In the genomic region with DNA sequence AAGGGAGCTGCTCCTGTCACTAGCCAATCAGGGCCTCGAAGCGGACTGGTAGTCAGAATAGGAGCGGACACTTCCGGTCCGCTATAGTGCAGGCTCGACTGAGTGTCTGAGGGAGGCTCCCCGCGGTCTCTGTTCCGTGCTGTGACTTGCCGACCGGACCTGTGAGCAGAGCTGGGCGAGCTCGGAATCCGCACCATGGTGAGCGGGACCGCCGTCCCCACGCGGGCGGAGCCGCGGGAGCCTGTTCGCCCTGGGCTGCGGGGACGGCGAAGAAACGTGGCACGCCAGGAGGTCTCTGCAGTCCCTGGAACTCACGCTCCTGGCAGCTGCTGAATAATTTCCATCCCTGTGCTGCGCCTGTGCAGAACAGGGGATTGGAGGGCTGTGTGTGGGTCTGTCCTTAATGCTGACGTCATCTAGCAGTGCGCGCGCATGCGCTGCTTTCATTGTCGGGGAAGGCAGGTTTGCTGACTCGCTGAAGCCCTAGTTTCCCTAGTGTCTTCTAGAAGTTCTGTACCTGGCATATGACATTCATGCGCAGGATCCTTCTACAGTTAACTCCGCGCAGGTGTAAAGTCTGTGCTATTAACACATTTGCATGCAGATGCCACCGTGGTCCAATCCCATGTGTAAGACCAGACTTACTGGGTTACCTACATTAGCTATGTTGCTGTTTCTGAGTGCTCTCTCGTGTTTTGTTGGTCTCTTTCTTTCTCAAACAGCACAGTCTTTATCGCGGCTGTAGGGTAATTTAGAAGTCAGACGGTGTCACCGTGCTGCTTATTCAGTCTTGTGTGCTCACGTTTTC, we compare ENCODE assay signal across 8 mouse cellular contexts. TPM values are rescaled to one million over a fixed set of nuclear protein-coding genes. Genes with fewer than 3 reads are reported as not detected.
A peak's percentile ranks its signal among the peaks of the same experiment; 100 is the strongest.
DNase-seq lines count a peak whose midpoint lies in the region; ATAC-seq lines count a peak whose summit lies in the region.

No protein-coding gene starts in this region.

- H3K4me2 ChIP-seq in intestine, embryonic 15.5 days (replicated peaks), result peak overlapping the region; percentile 83

- 4% methylated on average over 47 of the region's 47 CpGs for WGBS in intestine, embryonic 15.5 days

- intact Hi-C loops in left cerebral cortex, postnatal 14 days (cut with DNase I), result loop anchor here (10.0 kb wide), 2 partner anchors 574 to 674 kb away; a partner anchor contains a TSS

- H3K27ac ChIP-seq in intestine, embryonic 15.5 days, result peak overlapping the region; percentile 99

- peak; percentile 85 for DNase-seq in adrenal gland, postnatal 10 days
- DNase-seq in embryo, embryonic 11 days, result peak; percentile 93
- peak; percentile 53 to 78 for DNase-seq in gastrocnemius, postnatal 4 days (ENCODE audit: low spot score in 2 of 2)
- DNase-seq in left cerebral cortex, postnatal 14 days (ENCODE audit: low spot score in 2 of 2), result peak; percentile 90 to 93
- peak; percentile 87 for DNase-seq in right cerebral cortex, postnatal 25 days
- DNase-seq in yolk sac, embryonic 10.5 days (ENCODE audit: low spot score), result peak; percentile 90

- no peaks in the 10 kb centered on the region for H3K4me1 ChIP-seq in intestine, embryonic 15.5 days (replicated peaks)

- peak overlapping the region; percentile 73 for H3K4me3 ChIP-seq in intestine, embryonic 15.5 days (replicated peaks)

- no peaks in the 10 kb centered on the region for H3K9me3 ChIP-seq in intestine, embryonic 15.5 days

- H3K9ac ChIP-seq in intestine, embryonic 15.5 days, result peak overlapping the region; percentile 82

- ATAC-seq in intestine, embryonic 15.5 days, result peak; percentile 100
- ATAC-seq in megakaryocyte-erythroid progenitor cell, adult 5-6 weeks (replicated peaks; ENCODE audit: low FRiP score, low TSS enrichment, poor library complexity, severe bottlenecking), result peak; percentile 96

- H3K27me3 ChIP-seq in intestine, embryonic 15.5 days (replicated peaks), result no peaks in the 10 kb centered on the region

- H3K36me3 ChIP-seq in intestine, embryonic 15.5 days, result no peaks in the 10 kb centered on the region

RNA-seq across cellular contexts. Expression of a gene that starts 50.6 kb away (rescaled TPM):
- total RNA-seq in adrenal gland, postnatal 10 days (2021), result 1 to 10 TPM; 3.2 to 5.2 TPM
- 1 to 10 TPM; 4.3 to 4.5 TPM for total RNA-seq in gastrocnemius, postnatal 4 days (2021)
- polyA plus RNA-seq in intestine, embryonic 15.5 days (2015; fragmentation: Nextera tagmentation; extraction: Ambion mirVana), result 4.6 and 5.4 TPM in 2 replicates
- 1 to 10 TPM; 8.0 to 9.0 TPM for total RNA-seq in left cerebral cortex, postnatal 14 days (2021)
- total RNA-seq in megakaryocyte-erythroid progenitor cell, adult 5-6 weeks (2014; fragmentation: Nextera tagmentation), result 2.7 and 5.1 TPM in 2 replicates
- total RNA-seq in megakaryocyte-erythroid progenitor cell, adult 5-6 weeks (2017), result 0.70 and 6.7 TPM in 2 replicates

Comparison
In these comparisons a context has a peak if more than half of its experiments do, and no peak if none do; other contexts are left out.
1. Peak in every context shown above with its lines: DNase-seq, ATAC-seq, H3K4me3 ChIP-seq and H3K27ac ChIP-seq.